ENCODE assay signal across 8 mouse cellular contexts in genomic region chr3:53657744-53658534, GRCm38 (mm10). TPM values are rescaled to one million over a fixed set of nuclear protein-coding genes. Genes with fewer than 3 reads are reported as not detected.
A peak's percentile ranks its signal among the peaks of the same experiment; 100 is the strongest.
DNase-seq lines count a peak whose midpoint lies in the region; ATAC-seq lines count a peak whose summit lies in the region.
"Had no signal": no experiment of that assay in that cellular context is flagged by ENCODE, and none has a peak within 500 bp of the region (broad histone marks: within the 10 kb centered on the region; RNA-seq: fewer than 3 reads in every experiment).

No protein-coding gene starts in this region.

- H3K4me1 ChIP-seq in embryonic facial prominence, embryonic 13.5 days, result peaks cover 29% of the 10 kb centered on the region
- H3K4me1 ChIP-seq in hindbrain, embryonic 14.5 days (replicated peaks; ENCODE audit: control insufficient read depth, insufficient read depth, low read length), result peaks cover 14% of the 10 kb centered on the region
- H3K4me1 ChIP-seq in liver, embryonic 13.5 days (replicated peaks), result 0 out of 2 replicates have a peak, but pooled peaks cover 6% of the 10 kb centered on the region
- H3K4me1 ChIP-seq in neural tube, embryonic 13.5 days (replicated peaks), result peaks cover 27% of the 10 kb centered on the region

- peak overlapping the region; percentile 64 for H3K4me3 ChIP-seq in embryonic facial prominence, embryonic 13.5 days
- H3K4me3 ChIP-seq in hindbrain, embryonic 14.5 days (replicated peaks; ENCODE audit: low read length), result peak overlapping the region; percentile 41
- H3K4me3 ChIP-seq in liver, embryonic 13.5 days (replicated peaks), result peak overlapping the region; percentile 50
- peak overlapping the region; percentile 47 for H3K4me3 ChIP-seq in neural tube, embryonic 13.5 days

- ATAC-seq in embryonic facial prominence, embryonic 13.5 days (ENCODE audit: insufficient number of reproducible peaks, insufficient read depth, low FRiP score, low TSS enrichment, low read depth), result no peak
- ATAC-seq in hindbrain, embryonic 14.5 days (ENCODE audit: low FRiP score), result 0 out of 2 replicates have a peak, but pooled peaks have one; percentile 18
- no peak for ATAC-seq in liver, embryonic 13.5 days (ENCODE audit: low read depth)
- no peak for ATAC-seq in neural tube, embryonic 13.5 days (ENCODE audit: low read depth)

- peaks cover 17% of the 10 kb centered on the region; the same call in 1 of the 2 replicates for H3K9me3 ChIP-seq in embryonic facial prominence, embryonic 13.5 days
- 0 out of 2 replicates have a peak, but pooled peaks cover 6% of the 10 kb centered on the region for H3K9me3 ChIP-seq in hindbrain, embryonic 14.5 days (ENCODE audit: control insufficient read depth, low read length)
- H3K9me3 ChIP-seq in liver, embryonic 13.5 days (replicated peaks), result no peaks in the 10 kb centered on the region; the same call in 1 of the 2 replicates
- H3K9me3 ChIP-seq in neural tube, embryonic 13.5 days, result peaks cover 14% of the 10 kb centered on the region; the same call in 1 of the 2 replicates

- H3K27me3 ChIP-seq in embryonic facial prominence, embryonic 13.5 days, result peaks cover 34% of the 10 kb centered on the region
- peaks cover 37% of the 10 kb centered on the region for H3K27me3 ChIP-seq in hindbrain, embryonic 14.5 days (ENCODE audit: control insufficient read depth, insufficient read depth, low read length)
- peaks cover 49% of the 10 kb centered on the region for H3K27me3 ChIP-seq in liver, embryonic 13.5 days
- H3K27me3 ChIP-seq in neural tube, embryonic 13.5 days, result peaks cover 44% of the 10 kb centered on the region

- peak overlapping the region; percentile 99 for H3K4me2 ChIP-seq in embryonic facial prominence, embryonic 13.5 days
- peak overlapping the region; percentile 98 for H3K4me2 ChIP-seq in hindbrain, embryonic 14.5 days (replicated peaks)
- peak overlapping the region; percentile 63 for H3K4me2 ChIP-seq in liver, embryonic 13.5 days
- peak overlapping the region; percentile 99 for H3K4me2 ChIP-seq in neural tube, embryonic 13.5 days

- peaks cover 23% of the 10 kb centered on the region for H3K36me3 ChIP-seq in embryonic facial prominence, embryonic 13.5 days
- no peaks in the 10 kb centered on the region for H3K36me3 ChIP-seq in hindbrain, embryonic 14.5 days (replicated peaks; ENCODE audit: control insufficient read depth, insufficient read depth)
- H3K36me3 ChIP-seq in liver, embryonic 13.5 days, result no peaks in the 10 kb centered on the region
- peaks cover 6% of the 10 kb centered on the region; the same call in 1 of the 2 replicates for H3K36me3 ChIP-seq in neural tube, embryonic 13.5 days

- 1% methylated on average over 21 of the region's 21 CpGs for WGBS in embryonic facial prominence, embryonic 13.5 days
- whole genome bisulfite sequencing in hindbrain, embryonic 14.5 days, result under 1% methylated on average over 21 of the region's 21 CpGs
- 3% methylated on average over 21 of the region's 21 CpGs for WGBS in liver, embryonic 13.5 days (ENCODE audit: insufficient replicate concordance)
- under 1% methylated on average over 21 of the region's 21 CpGs for WGBS in neural tube, embryonic 13.5 days

- peak overlapping the region; percentile 64 for H3K9ac ChIP-seq in embryonic facial prominence, embryonic 13.5 days
- H3K9ac ChIP-seq in hindbrain, embryonic 14.5 days, result no peak overlapping the region
- H3K9ac ChIP-seq in liver, embryonic 13.5 days, result no peak overlapping the region
- no peak overlapping the region; the same call in 1 of the 2 replicates for H3K9ac ChIP-seq in neural tube, embryonic 13.5 days

- no peak overlapping the region for H3K27ac ChIP-seq in embryonic facial prominence, embryonic 13.5 days
- H3K27ac ChIP-seq in hindbrain, embryonic 14.5 days, result no peak overlapping the region
- no peak overlapping the region for H3K27ac ChIP-seq in liver, embryonic 13.5 days
- H3K27ac ChIP-seq in neural tube, embryonic 13.5 days (replicated peaks), result no peak overlapping the region
- H3K27ac ChIP-seq: macrophage had no signal

- peak; percentile 29 for DNase-seq in ovary, postnatal 36 days (ENCODE audit: low spot score)
- no peak for DNase-seq in ovary, postnatal 10 days (ENCODE audit: low spot score)
- peak; percentile 33 for DNase-seq in hindbrain, embryonic 14.5 days (ENCODE audit: low spot score)
- no peak for DNase-seq in liver, embryonic 13.5 days
- no peak for DNase-seq in spleen, postnatal 14 days (ENCODE audit: low spot score in 2 of 2)

RNA-seq across cellular contexts. Expression of gene Frem2, which starts 0.8 kb away (rescaled TPM):
- 4.8 and 5.7 TPM in 2 replicates for polyA plus RNA-seq in embryonic facial prominence, embryonic 13.5 days (2015; fragmentation: Nextera tagmentation; extraction: Ambion mirVana)
- polyA plus RNA-seq in hindbrain, embryonic 14.5 days (2014; fragmentation: Nextera tagmentation; extraction: Ambion mirVana), result 1.9 and 2.7 TPM in 2 replicates
- polyA plus RNA-seq in liver, embryonic 13.5 days (2015; fragmentation: Nextera tagmentation; extraction: Ambion mirVana), result 0.35 and 0.39 TPM in 2 replicates
- 1.4 and 1.5 TPM in 2 replicates for polyA plus RNA-seq in neural tube, embryonic 13.5 days (2015; fragmentation: Nextera tagmentation; extraction: Ambion mirVana)
- polyA plus RNA-seq: macrophage had no signal

Comparison
In these comparisons a context has a peak if more than half of its experiments do, and no peak if none do; other contexts are left out.
1. DNase-seq: peak in ovary, postnatal 36 days (single experiment) and hindbrain, embryonic 14.5 days (single experiment); none in ovary, postnatal 10 days (single experiment), liver, embryonic 13.5 days (single experiment) and spleen, postnatal 14 days (0 of 2).
2. Peak in every context shown above with its lines, with median percentiles within 50 percentile points of each other: H3K4me2 ChIP-seq and H3K4me3 ChIP-seq.